Mouse (Mus musculus): ENCODE measurements around the gene Sptlc2.
"Not testable (repeated sequence)": the region's sequence is repeated elsewhere in the genome, so short reads cannot be mapped to it uniquely, and the experiment has no call there.

Gene Sptlc2

DNA sequence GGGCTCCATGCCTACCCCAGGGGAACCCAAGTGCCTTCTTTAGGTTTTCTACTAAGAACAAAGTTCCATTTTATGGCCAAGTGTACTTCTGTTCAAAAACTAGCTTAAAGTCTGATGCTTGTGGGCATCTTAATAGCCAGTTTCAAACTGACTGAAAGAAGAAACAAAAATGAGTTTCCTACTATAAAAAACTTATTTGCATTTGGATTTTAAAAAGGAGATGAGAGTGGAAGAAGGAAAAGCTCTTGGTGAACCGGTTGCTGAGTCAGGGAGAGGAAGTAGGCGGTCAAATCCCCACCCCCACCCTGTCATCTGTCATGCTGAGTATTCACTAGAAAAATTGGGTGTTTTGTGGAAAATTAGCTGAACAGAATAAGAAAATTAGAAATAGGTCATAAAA is 57.9 kb downstream of the Sptlc2 start:
- no peak for DNase-seq

DNA sequence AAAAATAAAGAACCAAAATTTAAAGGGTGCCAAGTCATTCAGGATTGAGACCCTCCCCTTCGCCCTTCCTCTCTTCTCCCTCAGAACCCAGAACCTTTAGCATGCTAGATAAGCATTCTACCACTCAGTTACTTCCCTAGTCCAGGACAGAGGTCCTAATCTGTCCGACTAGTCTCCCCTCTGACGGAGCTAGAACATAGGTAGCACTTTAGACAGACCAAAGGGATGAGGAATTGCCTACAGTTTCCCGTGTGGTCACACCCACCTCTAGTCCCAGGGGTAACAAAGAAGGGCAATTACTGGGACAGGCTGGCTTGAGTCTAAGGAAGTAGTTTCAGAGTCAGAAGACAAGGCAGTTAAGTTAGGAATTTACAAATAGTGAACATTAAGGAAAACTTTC is 60.1 kb downstream of the Sptlc2 start:
- no peak for DNase-seq

GRCm38 (mm10) chr12:87327610-87328009 is 60.5 kb downstream of the Sptlc2 start:
- DNase-seq = no peak

GRCm38 (mm10) chr12:87325452-87325851 is 62.7 kb downstream of the Sptlc2 start:
- DNase-seq = no peak

GRCm38 (mm10) chr12:87319229-87319628 is 68.9 kb downstream of the Sptlc2 start:
- DNase-seq = no peak

DNA sequence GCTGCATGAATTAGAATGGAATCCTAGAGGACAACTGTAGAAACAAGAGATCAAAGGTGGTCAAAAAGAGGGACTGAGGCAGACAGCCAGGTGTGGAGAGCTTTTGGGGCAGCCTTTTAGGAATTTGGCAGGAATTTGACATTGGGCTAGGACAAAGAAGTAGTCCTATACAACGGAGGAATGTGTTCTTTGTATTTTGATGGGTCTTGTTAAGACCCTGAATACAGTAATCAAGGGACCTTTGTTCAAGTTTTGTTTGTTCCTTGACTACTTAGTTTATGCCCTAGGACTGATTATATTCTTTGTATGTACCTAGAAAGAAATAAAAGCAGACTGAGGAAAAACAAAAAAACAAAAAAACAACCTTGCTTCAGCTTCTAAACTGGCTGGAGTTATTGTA is 70.2 kb downstream of the Sptlc2 start:
- DNase-seq = no peak

DNA sequence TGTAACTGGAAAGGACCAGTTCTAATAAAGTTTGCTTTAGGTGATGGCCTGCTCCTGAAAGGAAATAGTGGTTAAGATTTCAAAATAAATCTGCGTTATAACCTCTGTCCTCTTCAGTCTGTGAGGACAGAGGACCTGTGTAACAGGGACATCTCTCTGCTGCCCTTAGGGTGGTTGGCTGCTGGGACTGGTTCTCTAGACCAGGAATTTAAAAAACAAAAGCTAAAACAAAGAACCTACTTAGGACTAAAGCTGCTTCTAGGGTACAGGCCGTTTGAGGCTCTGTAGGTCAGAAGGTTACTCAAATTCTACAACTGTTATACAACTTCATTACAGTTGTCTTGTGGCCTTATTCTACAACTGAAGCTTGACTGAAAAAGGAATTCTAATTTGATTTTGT is 75.1 kb downstream of the Sptlc2 start:
- DNase-seq = no peak

- not testable (repeated sequence) for DNase-seq
These were observed 81.6 kb downstream of the Sptlc2 start for GRCm38 (mm10) chr12:87306584-87306844.

- DNase-seq = no peak
These were observed 82.2 kb downstream of the Sptlc2 start for GRCm38 (mm10) chr12:87305767-87306583.

- no peak for DNase-seq
These were observed 87.0 kb downstream of the Sptlc2 start for GRCm38 (mm10) chr12:87301189-87301588.

GRCm38 (mm10) chr12:87300441-87300690 is 87.8 kb downstream of the Sptlc2 start:
- DNase-seq = no peak

DNA sequence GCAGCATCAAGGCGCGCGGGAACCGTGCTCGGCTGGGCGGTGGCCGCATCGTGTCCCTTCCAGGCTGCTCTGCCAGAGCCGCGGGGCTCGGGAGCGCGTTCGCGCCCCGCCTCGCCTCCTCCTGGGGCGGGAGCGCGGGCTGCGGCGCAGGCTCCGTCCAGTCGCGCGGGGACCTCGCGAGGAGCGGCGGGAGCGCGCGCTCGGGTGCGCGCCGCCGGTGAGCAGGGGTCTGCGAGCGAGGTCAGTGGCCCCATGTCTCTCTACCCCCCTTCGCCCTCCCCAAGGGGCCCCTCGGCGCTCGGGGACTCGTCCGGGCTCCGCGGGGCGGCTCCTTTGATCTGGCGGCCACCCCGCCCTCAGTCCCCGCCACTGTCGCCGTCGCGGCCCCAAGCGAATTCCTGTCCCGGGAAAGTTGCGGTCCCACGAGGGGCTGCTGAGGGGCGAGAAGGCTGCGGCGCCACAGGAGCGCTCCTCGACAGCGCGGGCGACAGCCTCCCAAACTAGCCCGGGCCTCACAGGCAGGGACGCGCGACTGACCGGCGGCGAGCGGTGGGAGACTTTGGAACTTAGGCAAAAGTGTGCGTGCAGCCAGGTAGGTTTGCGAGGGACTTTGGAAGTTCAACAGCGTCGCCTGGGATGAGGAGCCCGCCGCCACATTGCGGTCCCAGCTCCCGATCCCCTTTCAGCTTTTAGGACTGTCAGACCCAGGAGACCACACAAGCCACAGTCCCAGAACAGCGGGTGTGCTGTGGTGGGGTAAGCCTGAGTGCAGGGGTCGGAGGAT is 88.3 kb downstream of the Sptlc2 start, which contains the start of gene Ism2:
Gene Ism2, minus strand, starts transcription at position 49 of the 784 bp plus-strand sequence.
- DNase-seq = peak; percentile 18

- DNase-seq = no peak
These were observed 89.0 kb downstream of the Sptlc2 start for GRCm38 (mm10) chr12:87299037-87299656.

- DNase-seq = peak; percentile 29
These were observed 94.2 kb downstream of the Sptlc2 start for GRCm38 (mm10) chr12:87293934-87294333.

GRCm38 (mm10) chr12:87289100-87289499 is 99.1 kb downstream of the Sptlc2 start:
- DNase-seq = no peak

DNA sequence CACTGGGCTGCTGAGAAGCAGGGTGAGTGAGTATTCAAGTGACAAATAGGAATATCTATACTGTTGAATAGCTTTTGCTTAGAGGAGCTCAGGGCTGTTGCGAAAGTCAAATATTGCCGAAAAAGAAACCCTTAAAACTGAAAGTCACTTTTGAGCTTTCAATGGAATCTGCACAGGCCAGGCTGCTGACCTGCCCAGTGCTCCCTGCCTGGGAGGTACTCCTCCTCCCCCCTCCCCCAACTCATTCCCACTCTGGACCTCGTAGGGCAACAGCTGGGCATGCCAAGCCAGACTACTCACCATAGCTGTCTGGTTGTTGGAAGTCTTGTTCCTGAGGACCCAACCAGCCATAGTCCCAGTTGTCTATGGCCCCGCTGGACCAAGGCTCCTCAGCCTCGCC is 103.4 kb downstream of the Sptlc2 start:
- DNase-seq = peak; percentile 55

DNA sequence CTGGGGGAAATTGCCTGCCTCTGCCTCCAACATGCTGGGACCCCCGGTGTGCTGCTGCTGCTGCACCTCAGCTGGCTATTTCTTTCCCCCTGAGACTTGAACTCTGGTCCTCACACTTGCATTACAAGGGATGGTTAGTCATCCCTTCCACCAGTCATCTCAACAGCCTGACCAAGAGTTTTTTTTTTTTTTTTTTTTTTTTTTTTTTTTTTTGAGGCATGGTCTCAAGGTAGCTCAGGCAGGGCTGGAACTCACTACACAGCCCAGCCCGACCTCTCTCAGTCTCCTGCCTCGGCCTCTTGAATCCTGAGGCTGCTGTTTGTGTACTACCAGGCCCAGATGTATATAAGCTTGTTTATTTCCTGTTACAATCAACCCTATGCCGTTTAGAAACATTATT is 103.9 kb downstream of the Sptlc2 start:
- no peak for DNase-seq

- no peak for DNase-seq
These were observed 104.4 kb downstream of the Sptlc2 start for GRCm38 (mm10) chr12:87283706-87284105.

DNA sequence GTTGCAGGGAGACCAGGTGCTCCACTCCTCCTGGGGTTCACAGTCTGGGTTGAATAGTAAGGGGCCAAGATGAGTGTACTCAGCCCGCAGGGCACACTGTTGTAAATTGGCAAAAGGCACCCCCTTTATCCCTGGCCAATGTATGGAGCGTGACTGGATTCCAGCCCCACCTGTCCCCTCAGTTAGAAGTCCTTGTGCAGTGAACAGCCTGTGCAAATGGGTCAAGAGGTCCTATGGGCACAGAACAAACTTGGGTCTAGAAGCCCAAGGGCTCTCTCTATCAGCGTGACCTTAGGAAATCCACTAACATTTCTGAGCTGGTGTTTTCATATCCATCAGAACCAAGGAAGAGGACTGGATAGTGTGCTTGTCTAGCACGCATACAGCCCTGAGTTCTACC is 105.4 kb downstream of the Sptlc2 start:
- DNase-seq = peak; percentile 24

GRCm38 (mm10) chr12:87281766-87282165 is 106.4 kb downstream of the Sptlc2 start:
- DNase-seq = no peak

GRCm38 (mm10) chr12:87279879-87280278 is 108.3 kb downstream of the Sptlc2 start:
- DNase-seq = peak; percentile 46

DNA sequence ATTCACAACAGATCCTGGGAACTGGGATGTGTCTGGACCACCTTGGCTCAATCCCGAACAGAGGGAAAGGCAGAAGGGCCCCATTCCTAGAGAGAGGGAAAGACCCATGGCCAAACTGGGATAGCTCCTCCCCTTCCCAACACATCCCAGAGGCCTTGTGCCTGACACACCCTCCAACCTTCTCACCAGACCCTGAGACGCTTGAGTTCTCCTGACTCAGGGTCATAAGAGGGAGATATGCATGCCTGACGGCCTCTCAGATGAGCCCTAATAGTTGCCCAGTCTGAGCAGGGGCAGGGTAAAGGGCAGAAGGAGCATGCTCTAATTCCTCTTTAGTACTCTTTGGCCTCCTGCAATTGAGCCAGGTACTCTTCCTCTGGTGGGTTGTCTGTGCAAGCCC is 108.8 kb downstream of the Sptlc2 start:
- DNase-seq = no peak

- DNase-seq = peak; percentile 9
These were observed 109.9 kb downstream of the Sptlc2 start for GRCm38 (mm10) chr12:87278118-87278730.

- not testable (repeated sequence) for DNase-seq
These were observed 110.9 kb downstream of the Sptlc2 start for GRCm38 (mm10) chr12:87277251-87277650.

All from lung, postnatal 36 days (tissue).